Mouse (Mus musculus) spleen, adult 2 months (tissue): ENCODE measurements around the gene Farp1.

ENCODE experiments used
- CTCF ChIP-seq: fragments of 200-500 bp; IDR thresholded peaks from 2 replicates; pipeline ENCODE4 v1.5.1; 2011; ENCODE audit warnings: mild to moderate bottlenecking, inconsistent platforms; ENCODE audit not compliant: insufficient read depth, insufficient read length, insufficient replicate concordance; ENCODE audit errors: extremely low read depth
- POLR2A ChIP-seq: fragments of 200-500 bp; IDR thresholded peaks from 2 replicates; pipeline ENCODE4 v1.6.1; 2011; ENCODE audit warnings: low read depth, low read length, inconsistent platforms

GRCm38 (mm10) chr14:121239386-121239785 lies 204.4 kb downstream of the Farp1 start:
- no peak for TF ChIP-seq CTCF
- TF ChIP-seq POLR2A, result no peak
